7 mouse cellular contexts compared by ENCODE assay signal in the genomic region with DNA sequence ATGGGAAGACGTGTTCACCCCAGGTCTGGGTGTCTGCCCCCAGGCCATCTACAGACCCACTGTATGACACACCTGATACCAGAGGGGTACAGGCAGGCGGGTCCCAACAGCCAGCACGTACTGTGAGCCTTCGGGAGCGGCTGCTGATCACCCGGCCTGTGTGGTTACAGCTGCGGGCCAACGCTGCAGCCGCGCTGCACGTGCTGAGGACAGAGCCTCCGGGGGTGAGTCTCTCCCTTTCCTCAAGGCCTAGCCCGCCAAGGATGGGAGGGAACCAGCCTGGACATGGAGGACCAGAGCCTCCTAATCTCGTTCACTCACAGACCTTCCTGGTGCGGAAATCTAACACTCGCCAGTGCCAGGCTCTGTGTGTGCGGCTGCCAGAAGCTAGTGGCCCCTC. TPM values are rescaled to one million over a fixed set of nuclear protein-coding genes. Genes with fewer than 3 reads are reported as not detected.
DNase-seq lines count a peak whose midpoint lies in the region; ATAC-seq and TF ChIP-seq lines count a peak whose summit lies in the region.

No protein-coding gene starts in this region.

- no peaks in the 10 kb centered on the region for H3K9me3 ChIP-seq in kidney, postnatal 0 days (replicated peaks; ENCODE audit: low read length)
- no peaks in the 10 kb centered on the region for H3K9me3 ChIP-seq in embryonic facial prominence, embryonic 10.5 days
- no peaks in the 10 kb centered on the region for H3K9me3 ChIP-seq in hindbrain, embryonic 16.5 days (ENCODE audit: control insufficient read depth, low read length)
- H3K9me3 ChIP-seq in midbrain, postnatal 0 days (ENCODE audit: low read length), result no peaks in the 10 kb centered on the region

- 10% methylated on average over 17 of the region's 17 CpGs for WGBS in kidney, postnatal 0 days
- WGBS in embryonic facial prominence, embryonic 10.5 days, result 4% methylated on average over 17 of the region's 17 CpGs
- 9% methylated on average over 17 of the region's 17 CpGs for whole genome bisulfite sequencing in hindbrain, embryonic 16.5 days
- 14% methylated on average over 17 of the region's 17 CpGs for WGBS in midbrain, postnatal 0 days

- H3K27ac ChIP-seq in kidney, postnatal 0 days, result no peak overlapping the region; the same call in 1 of the 2 replicates
- peak overlapping the region; percentile 67 for H3K27ac ChIP-seq in embryonic facial prominence, embryonic 10.5 days (replicated peaks)
- no peak overlapping the region for H3K27ac ChIP-seq in hindbrain, embryonic 16.5 days (ENCODE audit: low read depth, low read length)
- H3K27ac ChIP-seq in midbrain, postnatal 0 days (ENCODE audit: low read depth, low read length), result no peak overlapping the region

- H3K36me3 ChIP-seq in kidney, postnatal 0 days (ENCODE audit: insufficient read depth, low read length), result 0 out of 2 replicates have a peak, but pooled peaks cover 20% of the 10 kb centered on the region
- peaks cover 41% of the 10 kb centered on the region for H3K36me3 ChIP-seq in embryonic facial prominence, embryonic 10.5 days (replicated peaks)
- peaks cover 14% of the 10 kb centered on the region for H3K36me3 ChIP-seq in hindbrain, embryonic 16.5 days (ENCODE audit: control insufficient read depth, insufficient read depth, low read length)
- H3K36me3 ChIP-seq in midbrain, postnatal 0 days (ENCODE audit: insufficient read depth, low read length), result peaks cover 30% of the 10 kb centered on the region

- DNase-seq in kidney, postnatal 0 days (ENCODE audit: low spot score), result peak; percentile 36
- no peak for DNase-seq in kidney, postnatal 36 days
- DNase-seq in embryonic facial prominence, embryonic 10.5 days (ENCODE audit: low spot score), result peak; percentile 52
- no peak for DNase-seq in midbrain, postnatal 0 days (ENCODE audit: low spot score)
- no peak for DNase-seq in thymus, postnatal 36 days
- no peak for DNase-seq in natural killer cell, adult 2 months (ENCODE audit: low spot score in 2 of 2)

- H3K4me3 ChIP-seq in kidney, postnatal 0 days (replicated peaks; ENCODE audit: low read depth, low read length), result peak overlapping the region; percentile 22; the same call in 1 of the 2 replicates
- peak overlapping the region; percentile 44 for H3K4me3 ChIP-seq in embryonic facial prominence, embryonic 10.5 days
- H3K4me3 ChIP-seq in hindbrain, embryonic 16.5 days (ENCODE audit: low read length), result no peak overlapping the region
- H3K4me3 ChIP-seq in midbrain, postnatal 0 days (ENCODE audit: low read depth, low read length), result no peak overlapping the region

- peak overlapping the region; percentile 54 for H3K4me2 ChIP-seq in kidney, postnatal 0 days (ENCODE audit: low read length)
- H3K4me2 ChIP-seq in hindbrain, embryonic 16.5 days (ENCODE audit: low read length), result peak overlapping the region; percentile 36
- peak overlapping the region; percentile 10; the same call in 1 of the 2 replicates for H3K4me2 ChIP-seq in midbrain, postnatal 0 days (ENCODE audit: low read depth, low read length, poor library complexity, severe bottlenecking)

- peak; percentile 18; the same call in 1 of the 2 replicates for ATAC-seq in kidney, postnatal 0 days (replicated peaks; ENCODE audit: low FRiP score, low read depth)
- no peak for ATAC-seq in hindbrain, embryonic 16.5 days
- no peak for ATAC-seq in midbrain, postnatal 0 days (ENCODE audit: low FRiP score)

- peaks cover 16% of the 10 kb centered on the region for H3K4me1 ChIP-seq in kidney, postnatal 0 days (replicated peaks; ENCODE audit: insufficient read depth, low read length)
- H3K4me1 ChIP-seq in embryonic facial prominence, embryonic 10.5 days, result peaks cover 36% of the 10 kb centered on the region
- peaks cover 8% of the 10 kb centered on the region for H3K4me1 ChIP-seq in hindbrain, embryonic 16.5 days (ENCODE audit: control insufficient read depth, insufficient read depth, low read depth, low read length)
- H3K4me1 ChIP-seq in midbrain, postnatal 0 days (ENCODE audit: insufficient read depth, low read length), result peaks cover 3% of the 10 kb centered on the region

- no peaks in the 10 kb centered on the region for H3K27me3 ChIP-seq in kidney, postnatal 0 days (ENCODE audit: insufficient read depth, low read length)
- peaks cover 56% of the 10 kb centered on the region for H3K27me3 ChIP-seq in embryonic facial prominence, embryonic 10.5 days (replicated peaks; ENCODE audit: low read depth, poor library complexity, severe bottlenecking)
- H3K27me3 ChIP-seq in hindbrain, embryonic 16.5 days (replicated peaks; ENCODE audit: control insufficient read depth, insufficient read depth, low read length), result peaks cover 35% of the 10 kb centered on the region
- peaks cover 23% of the 10 kb centered on the region; the same call in 1 of the 2 replicates for H3K27me3 ChIP-seq in midbrain, postnatal 0 days (ENCODE audit: insufficient read depth, low read length)

- no peak for TF ChIP-seq CTCF in kidney, postnatal 0 days (IDR thresholded peaks at IDR 0.05; ENCODE audit: low read depth)
- TF ChIP-seq CTCF in midbrain, postnatal 0 days (IDR thresholded peaks at IDR 0.05), result no peak

- H3K9ac ChIP-seq in kidney, postnatal 0 days (ENCODE audit: low read depth, low read length), result peak overlapping the region; percentile 35; the same call in 1 of the 2 replicates
- no peak overlapping the region; the same call in 1 of the 2 replicates for H3K9ac ChIP-seq in hindbrain, embryonic 16.5 days (ENCODE audit: low read depth, low read length)
- H3K9ac ChIP-seq in midbrain, postnatal 0 days (replicated peaks; ENCODE audit: low read length, poor library complexity, severe bottlenecking), result no peak overlapping the region

RNA-seq across cellular contexts. Expression of a gene that starts 0.8 kb away (rescaled TPM):
- polyA plus RNA-seq in kidney, postnatal 0 days (2015; fragmentation: Nextera tagmentation; extraction: Ambion mirVana), result 2.8 and 3.2 TPM in 2 replicates
- 2.4 and 3.2 TPM in 2 replicates for polyA plus RNA-seq in embryonic facial prominence, embryonic 10.5 days (2016; fragmentation: Nextera tagmentation; extraction: Ambion mirVana)
- polyA plus RNA-seq in hindbrain, embryonic 16.5 days (2015; fragmentation: Nextera tagmentation; extraction: Ambion mirVana), result 0.64 and 0.72 TPM in 2 replicates
- total RNA-seq in midbrain, postnatal 0 days (2014; rRNA removed), result 4.0 and 4.3 TPM in 2 replicates
- polyA plus RNA-seq in midbrain, postnatal 0 days (2015; fragmentation: Nextera tagmentation; extraction: Ambion mirVana), result 0.76 and 0.96 TPM in 2 replicates

RNA-seq across cellular contexts. Expression of a gene that starts 9.9 kb away (rescaled TPM):
- 40.2 and 44.0 TPM in 2 replicates for polyA plus RNA-seq in kidney, postnatal 0 days (2015; fragmentation: Nextera tagmentation; extraction: Ambion mirVana)
- 72.6 and 82.4 TPM in 2 replicates for polyA plus RNA-seq in embryonic facial prominence, embryonic 10.5 days (2016; fragmentation: Nextera tagmentation; extraction: Ambion mirVana)
- 25.6 and 26.6 TPM in 2 replicates for polyA plus RNA-seq in hindbrain, embryonic 16.5 days (2015; fragmentation: Nextera tagmentation; extraction: Ambion mirVana)
- 2.1 TPM in 1 of 2 replicates, not detected in the other for total RNA-seq in midbrain, postnatal 0 days (2014; rRNA removed)
- 14.3 and 15.3 TPM in 2 replicates for polyA plus RNA-seq in midbrain, postnatal 0 days (2015; fragmentation: Nextera tagmentation; extraction: Ambion mirVana)

RNA-seq across cellular contexts. Expression of a gene that starts 12.3 kb away (rescaled TPM):
- 1.1 and 1.3 TPM in 2 replicates for polyA plus RNA-seq in kidney, postnatal 0 days (2015; fragmentation: Nextera tagmentation; extraction: Ambion mirVana)
- polyA plus RNA-seq in embryonic facial prominence, embryonic 10.5 days (2016; fragmentation: Nextera tagmentation; extraction: Ambion mirVana), result 3.1 and 4.2 TPM in 2 replicates
- polyA plus RNA-seq in hindbrain, embryonic 16.5 days (2015; fragmentation: Nextera tagmentation; extraction: Ambion mirVana), result 2.4 and 3.1 TPM in 2 replicates
- 3.8 and 12.5 TPM in 2 replicates for total RNA-seq in midbrain, postnatal 0 days (2014; rRNA removed)
- polyA plus RNA-seq in midbrain, postnatal 0 days (2015; fragmentation: Nextera tagmentation; extraction: Ambion mirVana), result 2.2 and 3.7 TPM in 2 replicates

RNA-seq across cellular contexts. Expression of a gene that starts 12.4 kb away (rescaled TPM):
- 57.1 and 64.2 TPM in 2 replicates for polyA plus RNA-seq in kidney, postnatal 0 days (2015; fragmentation: Nextera tagmentation; extraction: Ambion mirVana)
- 34.7 and 36.1 TPM in 2 replicates for polyA plus RNA-seq in embryonic facial prominence, embryonic 10.5 days (2016; fragmentation: Nextera tagmentation; extraction: Ambion mirVana)
- 116 and 133 TPM in 2 replicates for polyA plus RNA-seq in hindbrain, embryonic 16.5 days (2015; fragmentation: Nextera tagmentation; extraction: Ambion mirVana)
- total RNA-seq in midbrain, postnatal 0 days (2014; rRNA removed), result 136 and 143 TPM in 2 replicates
- 172 and 177 TPM in 2 replicates for polyA plus RNA-seq in midbrain, postnatal 0 days (2015; fragmentation: Nextera tagmentation; extraction: Ambion mirVana)

RNA-seq across cellular contexts. Expression of a gene that starts 16.8 kb away (rescaled TPM):
- 35.0 and 40.6 TPM in 2 replicates for polyA plus RNA-seq in kidney, postnatal 0 days (2015; fragmentation: Nextera tagmentation; extraction: Ambion mirVana)
- 32.3 and 37.0 TPM in 2 replicates for polyA plus RNA-seq in embryonic facial prominence, embryonic 10.5 days (2016; fragmentation: Nextera tagmentation; extraction: Ambion mirVana)
- 14.5 and 25.2 TPM in 2 replicates for polyA plus RNA-seq in hindbrain, embryonic 16.5 days (2015; fragmentation: Nextera tagmentation; extraction: Ambion mirVana)
- 22.0 and 23.3 TPM in 2 replicates for total RNA-seq in midbrain, postnatal 0 days (2014; rRNA removed)
- 15.7 and 18.3 TPM in 2 replicates for polyA plus RNA-seq in midbrain, postnatal 0 days (2015; fragmentation: Nextera tagmentation; extraction: Ambion mirVana)

Comparison
In these comparisons a context has a peak if more than half of its experiments do, and no peak if none do; other contexts are left out.
1. DNase-seq: peak in kidney, postnatal 0 days (single experiment) and embryonic facial prominence, embryonic 10.5 days (single experiment); none in kidney, postnatal 36 days (0 of 2), midbrain, postnatal 0 days (single experiment), thymus, postnatal 36 days (0 of 2) and natural killer cell, adult 2 months (0 of 2).
2. H3K4me3 ChIP-seq: peak in kidney, postnatal 0 days (single experiment) and embryonic facial prominence, embryonic 10.5 days (single experiment); none in hindbrain, embryonic 16.5 days (single experiment) and midbrain, postnatal 0 days (single experiment).
3. Peak in every context shown above with its lines, with median percentiles within 50 percentile points of each other: H3K4me2 ChIP-seq.